Mouse (Mus musculus) ES-Bruce4 (cell line): Measurements from ENCODE around the gene Adcy4. TPM values are rescaled to one million over a fixed set of nuclear protein-coding genes. Genes with fewer than 3 reads are reported as not detected.
A peak's percentile ranks its signal among the peaks of the same experiment; 100 is the strongest.

ENCODE experiments used
- H3K27ac ChIP-seq: 2 replicates; pipeline ENCODE4 v1.5.1; 2012; ENCODE audit warnings: low read length, inconsistent platforms; ENCODE audit not compliant: insufficient read depth
- H3K27me3 ChIP-seq: 2 replicates; pipeline ENCODE4 v1.6.1; 2012; ENCODE audit warnings: mild to moderate bottlenecking, low read length, inconsistent platforms; ENCODE audit not compliant: control insufficient read depth, poor library complexity, insufficient read depth, severe bottlenecking
- H3K36me3 ChIP-seq: 2 replicates; pipeline ENCODE4 v1.6.1; 2012; ENCODE audit warnings: inconsistent platforms, mild to moderate bottlenecking, low read length, moderate library complexity; ENCODE audit not compliant: control insufficient read depth, poor library complexity, insufficient read depth, severe bottlenecking
- H3K4me1 ChIP-seq: one replicate; pipeline ENCODE4 v1.8.1; 2011; ENCODE audit warnings: low read length; ENCODE audit not compliant: control insufficient read depth, insufficient read depth
- H3K4me3 ChIP-seq: 2 replicates; pipeline ENCODE4 v1.5.1; 2011; ENCODE audit warnings: low read depth, mild to moderate bottlenecking, low read length
- H3K9ac ChIP-seq: 2 replicates; pipeline ENCODE4 v1.6.1; 2012; ENCODE audit warnings: low read depth, mild to moderate bottlenecking, inconsistent platforms; ENCODE audit not compliant: poor library complexity, severe bottlenecking
- H3K9me3 ChIP-seq: replicated peaks from 2 replicates; pipeline ENCODE4 v1.6.1; 2012; ENCODE audit warnings: mild to moderate bottlenecking, low read length, inconsistent platforms; ENCODE audit not compliant: control insufficient read depth, poor library complexity, insufficient read depth, severe bottlenecking
- CTCF ChIP-seq: IDR thresholded peaks from one replicate; pipeline ENCODE4 v1.8.1; 2011; ENCODE audit warnings: low read depth, low read length
- EP300 ChIP-seq: IDR thresholded peaks from 2 replicates; pipeline ENCODE4 v1.6.1; 2011; ENCODE audit warnings: low read depth, low read length; ENCODE audit not compliant: insufficient read depth
- POLR2A ChIP-seq: IDR thresholded peaks from one replicate; pipeline ENCODE4 v1.8.1; 2011; ENCODE audit warnings: low read length; ENCODE audit not compliant: insufficient read depth
- polyA plus RNA-seq: library from polyadenylated mRNA; stranded (reverse); fragments of >200 nt; gene quantifications from 2 replicates; pipeline ENCODE4 v1.2.4, GENCODE M21; 2011; ENCODE audit warnings: low read depth; ENCODE audit not compliant: missing spikeins, insufficient read depth, insufficient read length

The Adcy4 gene
- polyA plus RNA-seq, 1 experiment, result 1.2 TPM

- H3K4me3 ChIP-seq, result no peak overlapping the region; the same call in 1 of the 2 replicates
- no peaks in the 10 kb centered on the region for H3K27me3 ChIP-seq
- H3K27ac ChIP-seq, result no peak overlapping the region
- no peak for TF ChIP-seq CTCF
- no peak for TF ChIP-seq EP300
- no peak for TF ChIP-seq POLR2A
- peaks cover 38% of the 10 kb centered on the region for H3K36me3 ChIP-seq
- H3K4me1 ChIP-seq, result no peaks in the 10 kb centered on the region
- H3K9me3 ChIP-seq, result no peaks in the 10 kb centered on the region
- H3K9ac ChIP-seq, result peak overlapping the region; percentile 58; the same call in 1 of the 2 replicates
These were observed 36.6 kb downstream of the Adcy4 start for GRCm38 (mm10) chr14:55747051-55747847.

- H3K36me3 ChIP-seq, result peaks cover 24% of the 10 kb centered on the region
- no peaks in the 10 kb centered on the region for H3K9me3 ChIP-seq
- H3K4me3 ChIP-seq, result peak overlapping the region; percentile 91
- no peak overlapping the region for H3K27ac ChIP-seq
- peak overlapping the region; percentile 58 for H3K9ac ChIP-seq
- H3K27me3 ChIP-seq, result no peaks in the 10 kb centered on the region
- no peaks in the 10 kb centered on the region for H3K4me1 ChIP-seq
- TF ChIP-seq POLR2A (no peak), EP300 (no peak), CTCF (no peak)
These were observed 38.0 kb downstream of the Adcy4 start for GRCm38 (mm10) chr14:55745861-55746237.

GRCm38 (mm10) chr14:55745180-55745860, 38.6 kb downstream of the Adcy4 start, which contains the start of the genes Dhrs1 and Nop9:
TSS of gene Dhrs1 (minus strand) at chr14:55745690.
TSS of gene Nop9 (plus strand) at chr14:55745693.
- Histone ChIP-seq H3K9ac (peak within 1 kb of the TSS; percentile 58), H3K27ac (no peak within 1 kb of the TSS), H3K4me3 (peak within 1 kb of the TSS; percentile 91), H3K9me3 (no peaks in the 10 kb centered on the region), H3K36me3 (peaks cover 19% of the 10 kb centered on the region), H3K27me3 (no peaks in the 10 kb centered on the region), H3K4me1 (no peaks in the 10 kb centered on the region)
- no peak for TF ChIP-seq EP300
- no peak for TF ChIP-seq CTCF
- peak; percentile 39 for TF ChIP-seq POLR2A

- Histone ChIP-seq H3K27ac (no peak overlapping the region), H3K27me3 (no peaks in the 10 kb centered on the region), H3K4me3 (no peak overlapping the region), H3K9me3 (no peaks in the 10 kb centered on the region), H3K4me1 (no peaks in the 10 kb centered on the region), H3K9ac (no peak overlapping the region), H3K36me3 (peaks cover 9% of the 10 kb centered on the region; the same call in 1 of the 2 replicates)
- TF ChIP-seq CTCF (peak; percentile 97), POLR2A (no peak), EP300 (no peak)
These were observed 40.2 kb downstream of the Adcy4 start for GRCm38 (mm10) chr14:55743711-55744110.

GRCm38 (mm10) chr14:55737086-55737687, 46.7 kb downstream of the Adcy4 start:
- Histone ChIP-seq H3K4me3 (no peak overlapping the region), H3K36me3 (no peaks in the 10 kb centered on the region; the same call in 1 of the 2 replicates), H3K27ac (no peak overlapping the region), H3K9me3 (no peaks in the 10 kb centered on the region), H3K4me1 (no peaks in the 10 kb centered on the region), H3K27me3 (no peaks in the 10 kb centered on the region), H3K9ac (no peak overlapping the region)
- TF ChIP-seq EP300 (no peak), CTCF (no peak), POLR2A (no peak)

- TF ChIP-seq POLR2A (no peak), CTCF (no peak), EP300 (no peak)
- Histone ChIP-seq H3K9me3 (no peaks in the 10 kb centered on the region), H3K27me3 (no peaks in the 10 kb centered on the region), H3K9ac (no peak overlapping the region), H3K27ac (no peak overlapping the region), H3K4me1 (no peaks in the 10 kb centered on the region), H3K4me3 (no peak overlapping the region), H3K36me3 (no peaks in the 10 kb centered on the region; the same call in 1 of the 2 replicates)
These were observed 48.1 kb downstream of the Adcy4 start for GRCm38 (mm10) chr14:55735758-55736157.
